Mouse (Mus musculus): ENCODE results near the gene Esrp2.

The Esrp2 gene

DNA sequence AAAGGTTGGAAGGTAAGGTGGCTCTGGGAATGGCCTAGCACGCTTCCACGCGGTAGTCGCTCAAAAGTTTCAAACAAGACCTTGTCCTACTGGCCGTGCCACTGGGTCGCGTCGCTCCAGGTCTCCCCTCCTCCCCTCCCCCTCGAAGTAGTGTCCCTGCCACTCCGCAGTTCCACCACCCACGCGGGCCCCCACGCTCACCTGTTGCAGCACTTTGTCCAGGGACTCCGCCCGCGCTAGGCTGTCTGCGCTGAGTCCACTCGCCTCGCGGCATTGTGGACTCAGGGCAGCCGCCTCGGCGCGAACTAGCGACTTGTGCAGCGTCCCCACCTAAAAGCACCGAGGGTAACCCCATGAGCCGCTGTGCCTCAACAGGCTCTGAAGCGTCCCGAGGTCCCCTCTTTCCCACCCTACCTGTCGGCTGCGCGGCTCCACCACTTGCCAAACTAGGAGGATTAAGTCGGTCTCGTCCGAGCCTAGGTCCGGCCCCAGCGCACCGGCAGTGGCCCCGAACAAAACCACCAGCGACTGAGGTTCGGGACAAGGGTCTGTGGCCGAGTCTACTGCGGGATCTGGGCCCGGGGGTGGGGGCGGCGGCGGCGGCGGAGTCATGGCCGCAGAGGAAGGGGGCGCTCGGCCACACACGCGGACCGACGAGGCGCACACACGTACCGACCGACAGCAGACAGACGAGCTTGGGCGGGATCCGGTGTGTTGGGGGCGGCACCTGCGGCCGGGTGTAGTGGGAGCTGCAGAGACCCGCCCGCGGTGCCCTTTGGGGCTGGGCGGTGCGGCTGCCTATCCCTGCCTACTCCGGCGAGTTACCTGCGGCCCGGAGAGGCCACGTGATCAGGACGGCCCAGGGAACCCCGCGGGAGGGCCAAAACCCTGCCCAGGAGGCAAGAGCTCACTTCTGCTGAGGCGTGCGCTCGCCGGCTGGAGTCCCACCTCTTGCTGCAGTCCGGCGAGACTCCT, at the start of gene Esrp2:
TSS of gene Esrp2 (minus strand) at position 819 of the 975 bp plus-strand sequence.
- peak in 1 of 2 experiments; percentile 73 for DNase-seq (ENCODE audit: low spot score in 2 of 2)

DNA sequence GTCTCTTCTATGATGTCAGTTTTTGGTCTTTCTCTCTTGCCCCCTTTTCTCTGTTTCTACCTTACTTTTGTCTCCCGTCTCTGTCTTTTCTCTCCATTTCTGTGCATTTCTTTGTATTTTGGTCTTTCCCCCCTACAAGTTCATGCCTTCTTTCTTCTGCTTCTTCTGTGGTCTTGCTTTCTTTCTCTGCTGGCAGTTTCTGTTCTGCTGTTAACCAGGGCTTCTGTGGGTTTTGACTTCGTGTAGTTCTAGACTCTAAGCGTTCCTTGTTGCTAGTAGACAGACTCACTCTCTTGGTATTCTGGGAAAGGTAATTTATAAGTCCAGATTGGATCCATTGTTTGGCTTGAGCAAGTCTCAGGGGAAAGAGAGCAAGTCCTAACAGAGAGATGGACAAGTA, 49.6 kb upstream of the Esrp2 start:
- DNase-seq (ENCODE audit: low spot score in 2 of 2): no peak

DNA sequence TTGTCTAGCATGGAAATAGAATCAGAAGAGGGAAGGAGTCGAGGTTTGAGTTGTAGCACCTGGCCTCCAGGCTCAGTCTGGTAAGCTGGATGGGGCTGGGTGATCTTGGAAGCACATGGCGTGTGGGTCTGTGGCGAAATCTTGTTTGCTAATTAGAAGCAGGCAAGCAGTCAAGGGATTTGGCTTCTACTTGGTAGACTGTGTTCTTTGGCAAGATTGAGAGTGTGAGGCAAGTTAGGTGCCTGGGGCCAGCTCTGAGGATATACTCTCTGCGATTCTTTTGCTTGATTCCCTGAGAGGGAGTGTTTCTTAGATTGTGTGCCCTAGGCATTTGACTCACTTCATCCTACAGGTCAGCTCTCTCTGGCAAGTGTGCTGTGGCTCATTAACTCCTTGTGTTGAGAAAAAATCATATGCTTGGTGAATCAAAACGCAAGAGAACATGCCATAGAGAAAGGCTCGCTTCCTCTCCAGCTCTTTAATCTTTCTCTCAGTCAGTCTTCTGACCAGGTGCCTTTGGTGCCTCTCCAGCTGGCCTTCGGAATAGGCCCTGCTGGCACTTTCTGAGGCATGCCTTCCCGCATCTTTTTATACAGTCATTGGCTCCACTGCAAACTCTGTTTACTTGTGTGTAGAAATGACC, 49.0 kb upstream of the Esrp2 start:
- no peak for DNase-seq (ENCODE audit: low spot score in 2 of 2)

DNA sequence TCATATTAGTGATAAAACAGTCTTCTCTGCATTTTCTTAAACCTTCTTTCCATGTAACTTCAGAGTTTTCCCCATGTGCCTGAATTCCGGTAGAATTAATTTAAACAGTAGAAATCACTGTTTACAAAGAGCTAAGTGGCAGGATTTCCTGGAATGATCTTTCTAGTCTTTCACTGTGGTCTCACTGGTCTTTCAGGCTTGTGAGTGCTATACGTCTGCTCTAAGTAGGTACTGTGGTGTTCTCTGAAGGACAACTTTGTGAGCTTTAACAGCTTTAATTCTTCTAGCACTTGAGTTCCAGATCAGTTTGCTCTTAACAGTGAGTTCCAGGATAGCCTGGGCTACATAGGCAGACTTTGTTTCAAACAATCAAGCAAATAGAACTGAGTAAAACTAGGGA, 41.7 kb upstream of the Esrp2 start:
- DNase-seq (ENCODE audit: low spot score in 2 of 2): no peak

DNA sequence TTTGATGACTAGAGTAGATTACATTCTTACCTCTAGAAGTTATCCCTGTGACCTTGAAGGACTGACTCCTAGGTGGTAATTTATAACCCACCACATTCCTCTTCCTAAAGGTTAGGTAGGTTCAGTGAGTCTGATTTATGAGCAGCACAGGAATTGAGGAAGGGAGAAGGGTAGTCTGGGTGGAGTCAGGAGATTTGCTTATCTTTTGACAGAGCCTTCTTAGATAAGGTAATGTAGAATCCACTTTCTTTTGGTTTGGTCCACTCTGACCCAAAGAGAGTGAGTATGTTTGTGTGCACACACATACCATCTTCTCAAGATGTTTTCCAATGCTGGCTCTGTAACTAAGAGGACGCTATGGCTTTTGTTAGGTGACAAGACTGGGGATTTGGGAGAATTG, 40.8 kb upstream of the Esrp2 start:
- no peak for DNase-seq (ENCODE audit: low spot score in 2 of 2)

DNA sequence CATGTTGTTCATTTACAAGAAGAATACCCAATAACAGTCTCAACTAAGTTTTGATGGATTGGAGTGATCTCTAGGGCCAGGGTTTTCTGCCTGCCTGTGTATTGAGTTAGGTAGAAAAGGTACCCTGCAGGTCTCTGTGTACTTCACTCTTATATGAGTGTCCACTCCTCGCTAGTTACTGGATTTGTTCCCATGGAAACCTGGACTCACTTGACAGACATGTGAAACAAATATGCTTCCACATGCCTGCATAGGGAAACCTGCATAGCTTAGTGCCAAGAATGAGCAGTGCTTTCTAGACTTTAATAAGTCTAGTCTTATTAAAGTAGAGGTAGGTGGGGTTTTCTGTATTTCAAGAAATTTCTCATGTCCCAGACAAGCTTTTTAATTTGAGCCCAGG, 40.1 kb upstream of the Esrp2 start:
- DNase-seq (ENCODE audit: low spot score in 2 of 2): no peak

DNA sequence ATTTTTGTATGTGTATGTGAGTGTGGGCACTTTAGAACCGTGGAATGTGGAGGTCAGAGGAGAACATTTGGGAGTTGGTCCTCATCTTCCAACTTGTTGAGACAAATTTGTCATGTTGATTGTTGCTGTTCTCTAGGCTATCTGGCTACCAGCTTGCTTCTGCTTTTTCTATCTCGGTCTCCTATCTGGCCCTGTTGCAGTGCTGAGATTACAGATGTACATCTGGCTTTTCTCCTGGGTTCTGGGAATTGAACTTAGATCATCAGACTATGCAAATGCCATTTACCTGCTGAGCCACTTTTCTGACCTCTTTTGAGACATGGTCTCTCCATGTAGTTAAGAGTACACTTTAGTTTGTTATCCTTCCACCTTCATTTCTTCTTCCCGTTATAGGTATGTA, 36.8 kb upstream of the Esrp2 start:
- DNase-seq (ENCODE audit: low spot score in 2 of 2): no peak

DNA sequence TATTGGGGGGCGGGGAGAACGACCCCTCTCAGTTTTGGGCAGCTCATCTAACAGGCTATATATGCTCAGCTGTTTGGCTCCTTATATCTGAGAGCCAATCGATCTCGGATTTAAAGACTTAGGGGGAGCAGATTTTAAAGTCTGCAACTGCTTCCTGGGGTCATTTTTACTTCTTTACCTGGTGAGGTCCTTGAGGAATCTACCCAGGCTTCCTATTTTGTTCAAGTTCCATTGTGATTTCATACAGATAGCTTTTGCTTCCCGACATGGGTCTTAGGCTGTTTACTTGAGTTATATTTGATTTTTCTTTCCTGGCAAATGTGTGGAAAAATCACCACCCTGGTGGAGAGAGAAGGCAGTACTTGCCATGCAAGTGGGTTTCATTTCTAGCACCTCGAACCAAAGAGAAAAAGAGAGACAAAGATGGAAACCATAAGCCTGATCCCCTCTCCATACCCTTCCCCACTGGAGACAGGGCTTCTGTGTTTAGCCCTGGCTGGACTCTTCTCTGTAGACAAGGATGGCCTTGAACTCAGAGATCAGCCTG, 33.2 kb upstream of the Esrp2 start:
- no peak for DNase-seq (ENCODE audit: low spot score in 2 of 2)

DNA sequence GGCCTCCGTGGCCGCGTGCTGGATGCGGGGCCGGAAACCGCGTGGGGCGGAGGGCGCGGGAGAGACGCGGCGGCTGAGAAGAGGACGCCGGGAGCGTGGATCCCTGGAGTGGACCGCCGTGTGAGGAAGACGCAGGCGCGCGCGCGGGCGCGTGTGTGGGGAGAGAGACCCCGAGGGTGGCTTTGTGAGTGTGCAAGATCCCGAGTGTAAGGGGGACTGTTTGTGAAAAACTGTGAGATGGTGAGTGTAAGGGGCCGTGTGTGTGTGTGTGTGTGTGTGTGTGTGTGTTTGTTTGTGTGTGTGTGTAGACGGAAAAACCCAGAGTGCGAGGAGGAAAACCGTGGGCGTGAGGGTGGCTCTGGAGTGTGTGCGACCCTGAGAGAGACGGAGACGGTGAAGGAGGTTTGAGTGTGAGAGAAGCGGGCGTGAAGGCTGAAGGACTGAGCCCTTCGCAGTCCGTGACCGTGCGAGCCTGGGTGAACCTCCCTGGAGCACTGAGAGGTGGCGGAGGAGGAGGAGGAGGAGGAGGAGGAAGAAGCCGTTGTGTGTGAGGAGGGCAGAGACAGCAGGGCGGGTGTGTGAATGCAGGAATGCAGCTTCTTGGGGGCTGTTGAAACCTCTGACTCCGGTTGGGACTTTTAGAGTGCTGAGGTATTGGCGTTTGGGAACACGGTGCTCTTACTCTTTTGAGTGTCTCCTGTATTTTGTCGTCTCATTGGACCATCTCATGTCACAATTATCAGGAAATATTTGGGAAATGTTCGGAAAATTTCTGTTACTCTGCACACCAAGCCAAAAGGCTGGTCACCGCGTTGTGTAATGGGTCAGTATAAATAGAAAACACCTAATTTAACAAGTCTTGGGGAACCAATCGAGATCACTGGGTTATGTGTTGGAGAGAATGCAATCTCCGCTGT, 32.5 kb upstream of the Esrp2 start:
- peak; percentile 28 to 74 for DNase-seq (ENCODE audit: low spot score in 2 of 2)

DNA sequence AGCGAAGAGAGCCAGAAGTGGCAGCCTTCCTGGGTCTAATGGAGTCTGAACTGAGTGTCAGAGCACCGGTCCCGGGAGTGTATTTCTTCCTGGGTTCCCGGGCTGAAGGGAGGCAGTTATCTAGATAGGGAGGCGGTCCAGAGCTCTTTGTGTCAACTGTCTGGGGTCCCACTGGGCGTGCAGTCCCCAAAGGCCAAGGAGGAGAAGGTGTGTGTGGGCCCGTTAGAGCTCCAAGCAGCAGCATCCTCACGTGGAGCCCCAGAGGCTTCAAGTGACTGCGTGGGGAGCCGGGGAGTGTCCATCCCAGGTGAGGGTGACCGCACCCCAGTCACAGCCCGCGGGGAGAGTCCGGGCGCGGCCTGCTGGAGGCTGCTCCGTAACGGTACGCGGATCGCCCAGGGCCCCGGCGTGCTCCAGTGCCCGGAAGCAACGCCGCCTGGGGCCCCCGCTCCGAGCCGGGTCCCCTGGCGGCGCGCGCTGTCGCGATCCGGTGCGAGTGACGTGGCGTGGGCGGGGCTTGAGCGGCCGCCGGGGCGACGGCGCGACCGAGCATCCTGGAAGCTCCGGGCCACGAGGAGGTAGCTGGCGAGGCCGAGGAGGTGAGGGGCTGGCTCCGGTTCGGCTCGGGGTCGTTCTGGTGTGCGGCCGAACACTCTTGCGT, 31.7 kb upstream of the Esrp2 start, which contains the start of gene Slc7a6:
TSS of gene Slc7a6 (plus strand) at position 502 of the 661 bp plus-strand sequence.
- peak; percentile 81 to 93 for DNase-seq (ENCODE audit: low spot score in 2 of 2)

DNA sequence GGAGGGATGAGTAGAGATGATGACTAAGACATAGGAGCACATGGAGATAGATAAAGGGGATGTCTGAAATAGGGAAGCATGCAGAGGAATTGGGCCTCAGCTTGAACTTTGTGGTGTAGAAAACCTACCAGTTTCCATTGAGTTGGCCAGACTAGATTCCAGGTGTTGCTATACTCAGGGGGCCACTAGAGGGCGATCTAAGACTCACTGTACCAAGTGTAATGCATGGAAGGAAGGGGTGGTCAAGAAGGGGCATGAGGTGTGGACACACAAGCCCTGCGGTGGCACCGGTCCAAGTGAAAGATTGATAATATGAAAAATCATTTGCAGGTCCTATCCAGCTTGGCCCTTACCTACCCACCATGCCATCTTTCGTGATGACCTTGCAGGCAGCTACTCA, 28.7 kb upstream of the Esrp2 start:
- DNase-seq (ENCODE audit: low spot score in 2 of 2): peak; percentile 67 to 88

DNA sequence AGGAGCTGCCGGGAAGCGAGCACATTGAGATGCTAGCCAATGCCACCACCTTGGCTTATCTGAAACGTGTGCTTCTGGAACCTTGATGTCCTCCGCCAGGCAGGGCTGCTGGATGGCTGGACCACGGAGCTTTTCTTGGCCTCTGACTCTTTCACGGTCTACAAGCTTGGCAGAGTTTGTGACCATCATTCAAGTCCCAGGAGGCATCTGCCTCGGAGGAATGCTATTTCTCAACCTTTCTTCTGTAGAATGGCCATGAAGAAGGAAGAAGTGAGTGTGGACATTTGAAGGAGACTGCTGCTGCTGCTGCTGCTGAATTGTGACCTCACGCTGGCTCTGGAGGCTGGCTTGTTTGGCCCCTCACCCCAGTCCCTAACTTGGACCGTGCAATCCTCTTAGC, 26.5 kb upstream of the Esrp2 start:
- DNase-seq (ENCODE audit: low spot score in 2 of 2): no peak

DNA sequence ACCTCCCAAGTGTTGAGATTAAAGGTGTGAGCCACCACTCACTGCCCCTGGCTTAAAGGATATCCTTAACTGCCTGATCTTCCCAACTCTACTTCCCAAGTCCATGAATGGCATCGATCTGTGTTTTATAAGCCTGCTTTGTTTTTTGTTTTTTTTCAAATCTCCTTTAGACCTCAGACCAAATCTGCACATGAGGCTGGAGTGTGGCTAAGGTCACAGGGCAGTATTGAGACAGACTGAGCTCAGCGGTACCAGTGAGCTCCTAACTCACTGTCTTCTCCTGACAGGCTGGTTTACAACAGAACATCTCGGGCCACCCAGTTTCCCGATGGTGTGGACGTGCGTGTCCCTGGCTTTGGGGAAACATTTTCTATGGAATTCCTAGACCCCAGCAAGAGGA, 23.1 kb upstream of the Esrp2 start:
- no peak for DNase-seq (ENCODE audit: low spot score in 2 of 2)

DNA sequence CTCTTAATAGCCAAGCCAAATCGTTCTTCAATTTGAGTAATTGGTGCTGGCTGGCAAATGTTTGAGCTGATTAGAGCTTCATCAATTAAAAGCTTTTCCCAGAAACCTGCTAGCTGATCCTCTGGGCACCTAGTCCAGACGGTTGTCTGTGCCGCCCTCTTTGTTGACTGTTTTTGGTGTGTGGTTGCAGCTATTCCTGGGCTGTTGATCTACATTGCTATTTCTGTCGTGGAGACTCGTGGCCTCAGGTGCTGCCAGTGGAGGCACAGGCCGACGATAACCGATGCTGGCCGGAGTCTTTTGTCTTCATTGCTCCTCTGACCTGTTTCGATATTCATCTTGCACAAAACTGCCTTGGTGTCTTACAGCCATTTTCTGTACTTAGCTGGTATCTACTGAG, 21.6 kb upstream of the Esrp2 start:
- no peak for DNase-seq (ENCODE audit: low spot score in 2 of 2)

DNA sequence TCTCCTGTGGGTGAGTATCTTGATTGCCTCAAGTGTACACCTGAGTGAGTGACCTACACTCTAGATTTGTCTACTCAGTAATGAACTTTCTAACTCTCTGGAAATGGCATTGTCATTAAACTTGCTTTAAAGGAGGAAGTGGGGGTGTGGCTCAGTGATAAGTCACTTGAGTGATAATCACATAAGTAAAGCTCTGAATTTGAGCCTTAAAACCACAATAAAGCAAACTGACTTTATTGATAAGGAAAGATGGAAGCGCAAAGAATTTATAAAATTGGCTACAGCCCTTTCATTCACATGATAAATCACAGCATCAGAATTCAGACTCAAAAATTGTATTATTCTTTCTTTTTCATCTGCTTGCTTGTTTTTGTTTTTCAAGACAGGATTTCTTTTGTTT, 20.6 kb upstream of the Esrp2 start:
- no peak for DNase-seq (ENCODE audit: low spot score in 2 of 2)

DNA sequence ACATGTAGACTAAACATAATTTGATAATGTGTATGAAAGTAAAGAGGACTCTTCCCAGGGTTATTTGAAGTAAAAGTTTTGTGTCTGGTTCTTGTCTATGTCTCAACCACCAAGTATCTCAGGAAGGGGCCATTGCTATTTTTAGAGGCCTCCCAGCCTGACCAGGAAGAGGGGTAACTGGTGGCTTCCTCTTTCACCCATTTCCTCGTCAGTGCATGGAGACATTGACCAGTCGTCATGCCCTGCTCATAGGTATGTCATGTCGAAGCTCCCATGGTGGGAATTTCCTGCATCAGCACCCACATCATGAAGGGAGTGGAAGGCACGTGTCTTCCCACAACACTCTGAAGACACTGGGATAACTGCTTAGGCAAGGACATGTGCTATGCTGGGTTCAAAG, 16.1 kb upstream of the Esrp2 start:
- DNase-seq (ENCODE audit: low spot score in 2 of 2): no peak

DNA sequence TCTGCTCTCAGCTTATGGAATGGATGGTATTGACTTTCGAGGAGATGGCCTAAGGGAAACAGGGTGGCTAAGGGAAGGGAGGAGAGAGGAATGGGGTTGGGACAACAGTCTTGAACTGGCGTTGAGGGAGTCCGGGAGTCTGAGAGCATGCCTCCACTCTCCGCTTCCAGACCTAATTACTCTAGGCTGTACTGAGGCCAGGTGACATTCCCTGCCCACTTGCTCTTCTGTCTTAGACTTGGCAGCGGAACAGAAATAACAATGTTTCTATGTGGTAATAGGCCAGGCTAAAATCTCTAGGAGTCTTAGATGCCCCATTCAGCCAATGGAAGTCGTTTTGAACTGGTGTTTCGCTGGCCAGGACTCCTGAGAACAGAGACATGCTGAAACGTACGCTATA, 14.3 kb upstream of the Esrp2 start:
- DNase-seq (ENCODE audit: low spot score in 2 of 2): no peak

DNA sequence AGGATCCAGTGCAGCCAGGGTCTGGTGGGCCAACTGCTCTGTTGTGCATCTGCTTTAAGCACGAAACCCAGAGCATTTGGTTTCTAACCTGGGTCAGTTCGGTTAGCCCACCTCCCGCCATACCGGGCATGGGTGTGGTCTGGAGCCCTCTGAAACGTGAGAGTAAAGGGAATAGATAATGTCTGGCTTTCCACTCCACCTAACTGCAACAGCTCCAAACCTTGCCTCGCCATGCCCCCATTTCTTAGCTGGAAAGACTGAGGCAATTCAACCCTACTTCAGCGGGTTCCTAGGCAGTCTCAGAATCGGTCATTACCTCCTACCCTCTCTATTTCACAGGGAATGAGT, 13.9 kb upstream of the Esrp2 start:
- no peak for DNase-seq (ENCODE audit: low spot score in 2 of 2)

DNA sequence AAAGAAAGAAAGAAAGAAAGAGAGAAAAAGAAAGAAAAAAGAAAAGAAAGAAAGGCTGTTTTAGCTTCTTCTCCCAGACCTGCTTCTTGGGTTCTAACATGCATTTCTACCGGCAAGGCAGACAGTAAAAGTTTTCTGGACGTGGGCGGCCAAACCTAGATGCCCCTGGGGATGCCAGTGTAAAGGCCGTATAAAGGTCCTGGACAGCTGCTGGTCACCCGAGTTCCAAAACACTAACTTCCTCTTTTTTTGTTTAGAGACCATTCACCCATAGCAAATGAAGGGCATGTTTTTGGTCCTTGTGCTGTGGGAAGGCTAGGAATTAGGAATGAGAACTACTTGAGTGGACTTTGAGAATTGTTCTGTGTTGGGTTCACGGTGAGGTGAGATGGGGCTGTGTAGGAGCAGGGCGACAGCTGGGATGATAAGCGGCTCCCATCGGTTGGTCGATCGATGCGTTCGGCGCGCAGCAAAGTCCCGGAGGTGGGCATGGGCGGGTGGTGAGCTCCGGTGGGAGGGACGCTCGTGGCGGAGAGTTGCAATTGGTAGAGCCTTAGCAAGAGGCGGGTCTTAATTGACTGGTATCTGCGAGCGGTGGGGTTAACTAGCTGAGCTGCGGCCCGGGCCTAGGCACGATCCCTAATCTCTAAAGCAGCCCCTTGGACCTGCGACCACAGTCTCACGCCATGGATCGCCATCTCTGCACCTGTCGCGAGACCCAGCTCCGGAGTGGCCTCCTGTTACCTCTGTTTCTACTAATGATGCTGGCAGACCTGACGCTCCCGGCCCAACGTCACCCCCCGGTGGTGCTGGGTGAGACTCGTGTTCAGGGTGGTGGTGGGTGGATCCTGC, 13.3 kb upstream of the Esrp2 start, which contains the start of gene Pla2g15:
TSS of gene Pla2g15 (plus strand) at position 599 of the 852 bp plus-strand sequence.
- peak; percentile 92 to 94 for DNase-seq (ENCODE audit: low spot score in 2 of 2)

DNA sequence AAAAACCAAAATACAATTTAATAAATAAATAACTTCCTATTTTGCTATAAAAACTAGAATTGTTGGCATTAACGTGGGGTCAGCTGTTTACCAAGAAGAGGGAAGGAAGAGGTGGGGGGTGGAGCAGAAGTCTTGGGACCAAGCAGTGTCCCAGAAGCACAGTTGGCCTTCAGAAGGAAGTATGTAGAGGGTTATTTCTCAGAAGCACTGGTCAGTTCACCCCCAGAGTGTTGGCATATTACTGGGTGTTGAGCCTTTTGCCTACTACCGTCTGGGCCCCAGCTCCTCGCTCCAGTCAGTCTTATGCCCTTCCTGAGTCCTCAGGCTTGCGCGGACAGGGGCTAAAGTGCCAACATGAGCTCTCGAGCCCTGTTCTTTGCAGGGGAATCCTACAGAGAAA, 12.3 kb upstream of the Esrp2 start:
- DNase-seq (ENCODE audit: low spot score in 2 of 2): no peak

Measured in spleen, postnatal 4 days (tissue).